Mouse (Mus musculus) olfactory bulb, adult 2 months (tissue): ENCODE results near the gene Serpina16. TPM values are rescaled to one million over a fixed set of nuclear protein-coding genes. Genes with fewer than 3 reads are reported as not detected.
"Not testable (repeated sequence)": the region's sequence is repeated elsewhere in the genome, so short reads cannot be mapped to it uniquely, and the experiment has no call there.

Source experiments
- H3K27ac ChIP-seq: fragments of 200-500 bp; 2 replicates; pipeline ENCODE4 v1.5.1; 2012; ENCODE audit warnings: low read depth, low read length; ENCODE audit not compliant: insufficient read depth
- H3K4me1 ChIP-seq: fragments of 200-500 bp; 2 replicates; pipeline ENCODE4 v1.6.1; 2012; ENCODE audit warnings: low read length; ENCODE audit not compliant: control insufficient read depth, insufficient read depth
- H3K4me3 ChIP-seq: fragments of 200-500 bp; 2 replicates; pipeline ENCODE4 v1.5.1; 2012; ENCODE audit warnings: mild to moderate bottlenecking, low read depth, low read length, moderate library complexity; ENCODE audit not compliant: insufficient read depth
- CTCF ChIP-seq: fragments of 200-500 bp; IDR thresholded peaks from 2 replicates; pipeline ENCODE4 v1.5.1; 2012; ENCODE audit warnings: low read depth, mild to moderate bottlenecking, low read length, moderate library complexity; ENCODE audit not compliant: insufficient read depth
- POLR2A ChIP-seq: fragments of 200-500 bp; IDR thresholded peaks from 2 replicates; pipeline ENCODE4 v1.6.1; 2012; ENCODE audit warnings: mild to moderate bottlenecking, low read depth, low read length, moderate library complexity; ENCODE audit not compliant: insufficient read depth
- WGBS: fragments of 180-500 bp; shearing (Covaris S2); methylation state at CpG from one replicate; pipeline ENCODE4 v1.1.7; 2018; 5-methylcytosine and 5-hydroxymethylcytosine counted together
- polyA plus RNA-seq: library from polyadenylated mRNA; stranded (reverse); fragments of >200 nt; gene quantifications from 2 replicates; pipeline ENCODE4 v1.2.4, GENCODE M21; 2012; ENCODE audit warnings: low replicate concordance; ENCODE audit not compliant: missing spikeins, insufficient read depth, insufficient read length

The Serpina16 gene
- polyA plus RNA-seq, 1 experiment, result not detected

DNA sequence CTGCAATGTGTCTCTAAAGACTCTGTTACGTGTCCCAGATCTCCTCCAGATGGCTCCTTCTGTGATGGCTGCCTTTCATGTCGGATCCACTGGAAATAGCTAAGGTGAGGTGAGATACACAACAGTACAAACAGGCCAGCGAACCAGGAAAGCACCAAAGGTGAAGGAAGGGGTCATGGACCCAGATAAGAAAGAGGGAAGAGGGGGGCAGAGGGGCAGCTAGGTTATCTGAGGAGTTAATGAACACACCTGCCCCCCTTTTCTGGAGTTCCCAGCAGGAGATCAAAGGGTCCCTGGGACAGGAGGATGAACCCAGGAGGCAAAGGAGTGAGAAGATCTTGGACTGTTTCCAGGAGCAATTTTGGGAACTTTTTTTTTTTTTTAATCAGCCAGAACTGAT is 9.4 kb upstream of the Serpina16 start:
- Histone ChIP-seq H3K4me3 (no peak overlapping the region), H3K4me1 (no peaks in the 10 kb centered on the region), H3K27ac (no peak overlapping the region)
- TF ChIP-seq CTCF, result no peak
- no peak for TF ChIP-seq POLR2A
- 93% methylated on average over 3 of the region's 3 CpGs for WGBS

DNA sequence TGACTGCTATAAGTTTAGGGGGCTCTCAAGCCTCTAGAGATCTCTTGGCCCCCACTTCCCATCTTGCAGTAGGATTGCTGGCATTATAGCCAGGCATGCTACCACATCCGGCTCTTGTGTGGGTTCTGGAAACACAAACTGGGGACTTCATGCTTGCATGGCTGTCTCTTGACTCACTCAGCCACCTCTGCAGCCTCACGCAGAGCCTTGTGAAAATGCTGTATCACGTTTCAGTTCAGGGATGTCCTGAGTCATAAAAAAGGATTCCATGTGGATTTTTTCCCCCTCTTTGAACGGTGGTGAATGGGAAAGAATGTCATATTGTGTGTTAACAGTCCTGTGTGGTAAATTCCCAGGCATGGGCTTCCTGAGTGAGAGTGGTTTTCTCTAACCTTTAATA is 7.8 kb upstream of the Serpina16 start:
- Histone ChIP-seq H3K27ac (no peak overlapping the region), H3K4me1 (no peaks in the 10 kb centered on the region), H3K4me3 (no peak overlapping the region)
- WGBS, result 68% methylated on average over 4 of the region's 4 CpGs
- no peak for TF ChIP-seq POLR2A
- no peak for TF ChIP-seq CTCF

DNA sequence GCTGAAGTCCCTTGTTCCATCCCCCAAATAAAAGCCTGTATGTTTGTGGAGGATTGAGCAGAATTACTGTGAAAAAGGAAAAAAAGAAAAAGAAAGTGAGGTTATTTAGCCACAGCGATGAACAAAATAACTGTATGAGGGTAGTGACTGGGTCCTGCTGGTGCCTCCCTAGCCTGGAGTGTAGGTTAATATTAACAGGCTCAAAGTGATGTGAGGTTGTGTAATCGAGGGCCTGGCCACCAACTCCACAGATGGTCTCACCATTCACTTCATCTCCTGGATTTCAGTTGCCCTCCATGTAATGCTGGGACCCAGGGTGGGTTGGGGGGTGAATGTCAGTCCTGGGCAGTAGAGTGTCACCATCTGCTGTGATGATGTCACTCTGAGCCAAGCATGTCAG is 5.8 kb upstream of the Serpina16 start:
- Histone ChIP-seq H3K4me1 (no peaks in the 10 kb centered on the region), H3K4me3 (no peak overlapping the region), H3K27ac (no peak overlapping the region)
- TF ChIP-seq POLR2A, result no peak
- TF ChIP-seq CTCF, result no peak
- WGBS, result 76% methylated on average over 2 of the region's 2 CpGs

DNA sequence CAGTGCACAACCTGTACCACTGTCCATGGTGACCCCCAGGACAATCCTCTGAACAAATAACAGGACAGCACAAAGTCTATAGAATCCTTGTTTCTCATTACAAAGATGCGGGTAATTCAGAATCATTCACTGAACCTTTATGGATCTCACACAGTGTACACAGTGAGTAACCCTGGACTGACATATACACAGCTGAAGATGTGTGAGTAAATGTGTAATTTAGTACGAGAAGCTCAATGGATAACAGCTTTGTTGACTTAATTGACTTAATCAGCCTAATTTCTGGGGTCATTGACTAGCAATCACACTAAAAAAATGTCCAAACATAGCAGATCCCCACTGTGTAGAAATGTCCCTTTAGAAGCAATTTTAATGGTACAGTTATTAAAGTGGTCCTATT is 5.2 kb upstream of the Serpina16 start:
- Histone ChIP-seq H3K4me3 (no peak overlapping the region), H3K4me1 (no peaks in the 10 kb centered on the region), H3K27ac (no peak overlapping the region)
- TF ChIP-seq CTCF (no peak), POLR2A (no peak)
- 63% methylated on average over 2 of the region's 2 CpGs for WGBS

DNA sequence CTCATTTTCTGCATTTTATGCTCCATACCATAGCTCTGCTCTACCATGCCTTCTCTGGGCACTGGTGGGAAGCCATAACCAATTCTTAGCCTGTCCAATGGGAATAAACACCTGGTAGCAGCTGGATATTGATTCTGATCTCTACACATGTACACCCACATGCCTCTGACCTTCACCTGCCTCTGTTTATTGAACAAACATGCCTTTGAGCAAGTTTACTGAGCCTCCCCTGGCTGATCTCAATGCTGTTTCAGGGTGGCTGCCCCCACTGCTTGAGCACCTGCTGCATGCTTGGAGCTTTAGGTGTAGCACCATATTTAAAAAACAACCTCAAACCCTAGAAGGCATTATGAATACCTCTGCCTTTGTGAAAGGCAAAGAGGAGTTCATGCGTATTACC is 3.9 kb upstream of the Serpina16 start:
- not testable (repeated sequence) for H3K4me3 ChIP-seq, H3K27ac ChIP-seq, H3K4me1 ChIP-seq
- WGBS, result 97% methylated on average over 1 of the region's 1 CpGs

DNA sequence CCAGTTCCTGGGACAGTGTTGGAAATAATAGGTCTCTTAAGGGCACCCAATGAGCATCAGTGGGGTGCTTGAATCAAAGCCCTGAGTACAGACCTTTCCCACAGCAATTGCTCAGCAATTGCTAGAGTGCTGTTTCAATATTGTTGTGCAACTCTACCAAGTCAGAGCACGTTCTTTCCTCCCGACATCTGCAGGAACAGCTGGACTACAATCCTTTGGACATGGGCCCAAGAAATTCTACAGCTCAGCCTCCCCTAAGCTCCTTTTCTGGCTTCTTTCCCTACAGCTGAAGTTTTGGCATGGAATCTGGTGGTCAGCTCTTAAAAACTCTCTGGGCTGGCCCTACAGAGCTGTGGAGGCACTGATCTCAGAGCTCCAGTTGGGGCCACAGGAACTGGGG is 2.8 kb downstream of the Serpina16 start:
- H3K4me1 ChIP-seq, result 0 out of 2 replicates have a peak, but pooled peaks cover 2% of the 10 kb centered on the region
- 62% methylated on average over 2 of the region's 2 CpGs for WGBS
- H3K27ac ChIP-seq, result no peak overlapping the region
- no peak overlapping the region for H3K4me3 ChIP-seq
- TF ChIP-seq POLR2A (no peak), CTCF (no peak)

DNA sequence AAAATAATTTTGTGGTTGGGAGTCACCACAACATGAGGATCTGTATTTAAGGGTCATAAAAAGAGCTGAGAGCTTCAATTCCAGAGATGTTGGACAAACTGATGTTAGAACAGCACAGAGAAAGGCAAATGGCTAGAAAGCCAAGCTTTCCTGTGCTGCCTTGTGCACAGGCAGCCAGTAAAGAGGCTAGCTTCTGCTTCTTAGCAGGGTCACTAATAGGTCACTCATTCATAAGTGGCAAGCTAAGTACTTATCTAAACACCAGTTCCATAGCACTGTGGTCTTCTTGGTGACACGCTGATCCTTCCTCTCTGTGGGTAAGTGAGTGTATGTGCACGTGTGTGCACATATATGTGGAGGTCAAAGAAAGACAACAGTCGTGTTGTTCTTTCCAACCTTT is 4.5 kb downstream of the Serpina16 start:
- 77% methylated on average over 3 of the region's 3 CpGs for WGBS
- Histone ChIP-seq H3K27ac (no peak overlapping the region), H3K4me1 (0 out of 2 replicates have a peak, but pooled peaks cover 2% of the 10 kb centered on the region), H3K4me3 (no peak overlapping the region)
- TF ChIP-seq CTCF (no peak), POLR2A (no peak)

DNA sequence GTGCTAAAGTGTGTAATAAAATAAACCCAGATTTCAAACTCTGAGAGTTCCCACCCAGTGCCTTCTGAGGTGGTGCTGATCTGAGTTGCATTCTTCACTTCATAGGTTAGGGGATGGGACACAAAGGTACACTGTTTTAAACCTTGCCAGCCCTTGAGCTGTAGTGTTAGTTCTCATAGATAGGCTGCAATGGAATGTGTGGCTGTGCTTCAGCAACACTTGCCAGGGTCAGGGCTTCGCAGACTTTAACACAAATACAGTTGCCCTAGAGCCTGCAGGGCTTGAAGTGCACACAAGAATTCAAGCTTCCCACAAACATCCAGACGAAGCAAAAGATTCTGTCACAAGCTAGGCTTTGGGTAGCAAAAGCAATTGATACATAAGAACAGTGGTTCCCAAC is 5.0 kb downstream of the Serpina16 start:
- 70% methylated on average over 2 of the region's 2 CpGs for WGBS
- TF ChIP-seq POLR2A, result no peak
- no peak for TF ChIP-seq CTCF
- 0 out of 2 replicates have a peak, but pooled peaks cover 2% of the 10 kb centered on the region for H3K4me1 ChIP-seq
- no peak overlapping the region for H3K27ac ChIP-seq
- H3K4me3 ChIP-seq, result no peak overlapping the region

DNA sequence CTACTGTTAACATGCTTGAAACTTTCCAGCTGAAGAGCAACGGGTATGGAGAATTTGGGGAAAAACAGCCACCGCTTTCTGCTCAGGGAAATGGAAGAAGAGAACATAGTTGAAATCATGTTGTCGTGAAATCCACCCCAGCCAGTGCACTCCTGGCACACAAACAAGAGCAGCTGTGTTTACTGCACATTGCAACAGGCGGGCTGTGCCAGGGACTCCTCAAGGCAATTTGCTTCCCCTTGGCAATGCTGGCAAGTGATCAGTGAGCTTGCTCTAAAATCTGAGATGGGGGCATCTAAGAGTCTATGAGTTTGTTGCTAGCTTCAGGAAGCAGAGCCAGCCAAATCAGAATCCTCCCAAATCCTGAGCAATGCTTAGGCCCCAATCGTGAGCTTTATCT is 5.6 kb downstream of the Serpina16 start:
- 32% methylated on average over 5 of the region's 5 CpGs for WGBS

DNA sequence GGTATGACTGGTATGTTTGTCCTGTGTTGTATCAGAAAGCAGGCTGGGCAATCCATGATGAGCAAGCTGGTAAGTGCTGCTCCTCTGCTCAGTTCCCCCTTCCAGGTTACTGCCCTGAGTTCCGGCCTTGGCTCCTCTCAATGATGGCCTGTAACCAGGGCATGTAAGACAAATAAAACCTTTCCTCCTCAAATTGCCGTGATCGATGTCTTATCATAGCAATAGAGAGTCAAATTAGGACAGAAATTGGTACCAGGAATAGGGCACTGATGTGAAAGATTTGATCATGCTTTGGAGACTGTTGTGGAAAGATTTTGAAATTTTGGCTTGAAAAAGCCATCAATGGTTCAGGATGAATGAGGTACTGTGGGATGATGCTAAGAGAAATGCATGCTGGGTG is 10.7 kb downstream of the Serpina16 start:
- WGBS, result 89% methylated on average over 3 of the region's 3 CpGs
- no peak overlapping the region for H3K4me3 ChIP-seq
- TF ChIP-seq POLR2A, result no peak
- TF ChIP-seq CTCF, result no peak
- 0 out of 2 replicates have a peak, but pooled peaks cover 2% of the 10 kb centered on the region for H3K4me1 ChIP-seq
- H3K27ac ChIP-seq, result no peak overlapping the region

More for the DNA sequence above, 5.6 kb downstream of the Serpina16 start:
- TF ChIP-seq CTCF (no peak), POLR2A (no peak)
- Histone ChIP-seq H3K4me3 (no peak overlapping the region), H3K4me1 (0 out of 2 replicates have a peak, but pooled peaks cover 2% of the 10 kb centered on the region), H3K27ac (no peak overlapping the region)

DNA sequence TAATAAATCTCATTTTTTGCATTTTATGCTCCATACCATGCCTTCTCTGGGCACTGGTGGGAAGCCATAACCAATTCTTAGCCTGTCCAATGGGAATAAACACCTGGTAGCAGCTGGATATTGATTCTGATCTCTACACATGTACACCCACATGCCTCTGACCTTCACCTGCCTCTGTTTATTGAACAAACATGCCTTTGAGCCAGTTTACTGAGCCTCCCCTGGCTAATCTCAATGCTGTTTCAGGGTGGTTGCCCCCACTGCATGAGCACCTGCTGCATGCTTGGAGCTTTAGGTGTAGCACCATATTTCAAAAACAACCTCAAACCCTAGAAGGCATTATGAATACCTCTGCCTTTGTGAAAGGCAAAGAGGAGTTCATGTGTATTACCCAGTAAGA is 13.9 kb downstream of the Serpina16 start:
- not testable (repeated sequence) for H3K4me1 ChIP-seq, H3K27ac ChIP-seq, H3K4me3 ChIP-seq
